Mouse (Mus musculus) MEL (cell line): ENCODE results near the gene A130010J15Rik. TPM values are rescaled to one million over a fixed set of nuclear protein-coding genes. Genes with fewer than 3 reads are reported as not detected.

Source experiments
- polyA plus RNA-seq, 2 experiments: library from polyadenylated mRNA; stranded (reverse) in 1 of 2; unstranded in 1 of 2; fragments of >175 nt in 1 of 2; fragments of >200 nt in 1 of 2; gene quantifications; 2 replicates each; pipeline versions ENCODE4 v1.2.1 to v1.2.4; 2012; ENCODE audit warnings: low replicate concordance in 2 of 2, low read depth in 1 of 2; ENCODE audit not compliant: insufficient read length in 2 of 2, insufficient read depth in 1 of 2, missing spikeins in 1 of 2
- total RNA-seq: library from RNA; depleted of rRNA; stranded (reverse); fragments of 300-350 nt; gene quantifications from 2 replicates; pipeline ENCODE4 v1.2.3, GENCODE M21; 2012; rRNA removed

The A130010J15Rik gene
- total and polyA plus RNA-seq, 3 experiments, result 5.8 to 13.2 TPM; not detected in 1

Other genes with a start within 250 kb of the A130010J15Rik start
- gene Syt14, start 132.3 kb upstream of the A130010J15Rik start, total RNA-seq, result 1.3 and 1.8 TPM in 2 replicates
- 1 to 10 TPM in 1 of 2 experiments, not detected in 1; 2.4 TPM for gene Syt14, start 132.3 kb upstream of the A130010J15Rik start, polyA plus RNA-seq
- 20.6 and 21.8 TPM in 2 replicates for gene Diexf, start 37.8 kb upstream of the A130010J15Rik start, total RNA-seq
- 10 to 100 TPM in 1 of 2 experiments, not detected in 1; 45.4 TPM for gene Diexf, start 37.8 kb upstream of the A130010J15Rik start, polyA plus RNA-seq
- 0.03 and 0.15 TPM in 2 replicates for gene Irf6, start 14.9 kb upstream of the A130010J15Rik start, total RNA-seq
- gene Irf6, start 14.9 kb upstream of the A130010J15Rik start, polyA plus RNA-seq, result under 1 TPM in 1 of 2 experiments, not detected in 1; 0.19 TPM
- 5.2 and 7.2 TPM in 2 replicates for gene Traf3ip3, start 33.7 kb downstream of the A130010J15Rik start, total RNA-seq
- gene Traf3ip3, start 33.7 kb downstream of the A130010J15Rik start, polyA plus RNA-seq, result 1 to 10 TPM in 1 of 2 experiments, not detected in 1; 9.7 TPM
- gene Lamb3, start 39.7 kb downstream of the A130010J15Rik start, total RNA-seq, result 0.35 TPM in 1 of 2 replicates, not detected in the other
- under 1 TPM in 1 of 2 experiments, not detected in 1; 0.03 TPM for gene Lamb3, start 39.7 kb downstream of the A130010J15Rik start, polyA plus RNA-seq
- gene Hsd11b1, start 96.0 kb downstream of the A130010J15Rik start, total RNA-seq, result not detected in 2 replicates
- gene Hsd11b1, start 96.0 kb downstream of the A130010J15Rik start, polyA plus RNA-seq, result not detected
- not detected in 2 replicates for gene G0s2, start 105.2 kb downstream of the A130010J15Rik start, total RNA-seq
- not detected for gene G0s2, start 105.2 kb downstream of the A130010J15Rik start, polyA plus RNA-seq
- not detected in 2 replicates for gene Camk1g, start 202.3 kb downstream of the A130010J15Rik start, total RNA-seq
- gene Camk1g, start 202.3 kb downstream of the A130010J15Rik start, polyA plus RNA-seq, result not detected